Mouse (Mus musculus): ENCODE results near the gene Rnf13. TPM values are rescaled to one million over a fixed set of nuclear protein-coding genes. Genes with fewer than 3 reads are reported as not detected.

Rnf13 gene
- 251 TPM for polyA plus RNA-seq (2014; fragmentation: Illumina TruSeq; extraction: RNeasy Lipid Tissue Mini Kit (QIAGEN cat#74804); ENCODE audit: low read depth, low replicate concordance)

DNA sequence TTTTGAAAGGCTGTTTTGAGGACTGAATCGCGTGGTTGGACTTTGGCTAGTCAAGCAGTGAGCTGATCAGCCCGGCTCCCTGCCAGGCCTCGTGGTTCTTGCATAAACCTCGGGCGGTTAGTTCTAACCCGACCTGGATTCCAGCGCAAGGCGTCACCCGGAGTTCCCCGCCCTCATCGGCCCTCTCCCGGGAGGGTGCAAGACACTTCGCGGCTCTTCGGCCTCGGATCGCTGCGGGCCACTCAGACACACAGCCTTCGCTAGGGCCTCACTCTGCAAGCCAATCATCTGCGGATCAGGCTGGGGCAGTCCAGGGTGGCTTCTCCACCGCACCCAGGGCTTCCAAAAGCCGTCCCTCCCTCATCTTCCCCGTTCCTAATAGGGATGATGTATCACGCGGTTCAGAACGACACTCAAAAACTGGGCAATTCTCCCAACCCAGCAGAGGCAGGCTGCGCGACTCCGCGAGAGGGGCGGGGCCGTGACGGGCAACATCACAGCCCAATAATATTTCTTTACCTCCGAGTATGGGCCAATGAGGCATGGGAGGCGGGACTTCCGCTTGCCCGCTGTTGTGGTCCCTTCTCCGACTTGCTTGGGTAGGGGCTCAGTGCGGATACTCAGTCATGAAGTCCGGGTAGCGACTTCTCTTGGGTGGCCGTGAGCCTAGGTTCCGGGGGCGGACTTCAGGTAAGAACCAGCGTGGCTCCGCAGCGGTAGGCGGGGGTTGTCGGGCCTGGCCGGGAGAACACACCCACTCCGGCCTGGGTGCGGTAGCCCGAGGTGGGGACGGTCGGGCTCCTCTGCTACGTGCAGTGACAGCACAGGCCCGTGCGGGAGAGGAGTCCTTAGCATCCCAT, at the start of gene Rnf13:
Rnf13 (plus strand) TSS at position 552 of the 860 bp plus-strand sequence.

DNA sequence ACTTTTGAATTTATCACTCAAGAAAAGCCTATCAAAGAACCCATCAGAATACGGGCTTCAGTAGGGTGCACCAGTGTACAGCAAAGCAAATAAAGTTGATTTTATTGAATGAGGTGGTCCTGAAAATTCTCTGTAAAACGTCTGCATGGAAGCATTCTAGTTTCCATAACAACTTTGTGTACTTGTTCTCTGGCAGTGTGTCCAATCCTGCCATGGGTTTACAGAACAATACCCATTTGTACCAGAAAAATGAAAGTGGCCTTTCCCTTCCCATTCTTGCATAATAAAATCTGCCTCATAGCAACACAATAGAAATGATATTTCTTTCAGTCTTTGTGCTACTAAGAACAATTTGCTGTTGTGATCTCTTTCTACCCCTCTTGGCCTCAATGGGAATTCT, 43.1 kb upstream of the Rnf13 start, which contains the start of gene Ankub1:
Ankub1 (minus strand) TSS at position 81 of the 400 bp plus-strand sequence.

DNA sequence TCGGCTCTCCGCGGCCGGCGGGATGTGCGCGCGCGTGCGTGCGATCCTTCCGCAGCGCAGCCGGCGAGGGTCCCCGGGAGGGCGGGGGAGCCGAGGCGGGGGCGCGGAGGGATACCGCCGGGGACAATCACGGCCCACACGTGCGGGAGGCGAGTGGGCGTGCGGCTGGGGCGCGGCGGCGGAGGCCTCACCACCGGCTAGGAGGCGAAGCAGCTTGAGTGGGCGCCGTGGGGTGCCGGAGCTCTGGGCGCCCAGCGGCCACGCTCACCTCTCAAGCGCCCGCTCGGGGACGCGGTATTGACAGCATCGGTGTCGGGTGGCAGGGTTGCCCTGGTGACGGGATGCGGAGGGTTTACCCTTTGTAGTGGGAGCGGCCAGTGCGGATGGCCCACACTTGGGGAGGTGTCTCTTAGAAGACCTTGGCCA, 111.9 kb downstream of the Rnf13 start, which contains the start of gene Pfn2:
Pfn2 (minus strand) TSS at position 320 of the 426 bp plus-strand sequence.

Other genes starting within 250 kb of the Rnf13 start
- 36.8 TPM for gene Wwtr1, start 160.2 kb upstream of the Rnf13 start, polyA plus RNA-seq (2014; fragmentation: Illumina TruSeq; extraction: RNeasy Lipid Tissue Mini Kit (QIAGEN cat#74804); ENCODE audit: low read depth, low replicate concordance)
- gene Commd2, start 84.3 kb upstream of the Rnf13 start, polyA plus RNA-seq (2014; fragmentation: Illumina TruSeq; extraction: RNeasy Lipid Tissue Mini Kit (QIAGEN cat#74804); ENCODE audit: low read depth, low replicate concordance): 13.0 TPM
- not detected for gene Ankub1, start 43.3 kb upstream of the Rnf13 start, polyA plus RNA-seq (2014; fragmentation: Illumina TruSeq; extraction: RNeasy Lipid Tissue Mini Kit (QIAGEN cat#74804); ENCODE audit: low read depth, low replicate concordance)
- 25.3 TPM for gene Pfn2, start 112.0 kb downstream of the Rnf13 start, polyA plus RNA-seq (2014; fragmentation: Illumina TruSeq; extraction: RNeasy Lipid Tissue Mini Kit (QIAGEN cat#74804); ENCODE audit: low read depth, low replicate concordance)